Mouse (Mus musculus): ENCODE data around the gene C130050O18Rik. TPM values are rescaled to one million over a fixed set of nuclear protein-coding genes. Genes with fewer than 3 reads are reported as not detected.

C130050O18Rik gene
- polyA plus RNA-seq, 1 experiment from 2014 or later, result 1.6 TPM

DNA sequence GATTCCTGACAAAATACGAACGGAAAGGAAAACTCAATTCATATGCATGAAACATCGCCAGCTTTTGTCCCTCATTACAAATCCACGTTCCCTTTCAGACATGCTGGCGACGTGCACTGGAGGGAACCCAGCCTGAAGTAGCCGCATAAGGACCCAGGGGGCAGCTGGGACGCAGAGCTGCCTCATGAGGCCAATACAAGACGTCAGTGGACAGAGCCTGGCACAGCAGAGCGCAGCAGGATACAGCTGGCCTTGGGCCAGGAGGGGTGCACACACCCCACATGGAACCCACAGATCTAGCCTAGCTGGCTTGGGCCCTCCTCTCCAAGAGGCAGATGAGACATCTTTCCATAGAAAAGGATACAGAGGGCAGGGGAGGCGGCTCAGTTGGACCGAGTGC lies 33.4 kb downstream of the C130050O18Rik start:
- H3K36me3 ChIP-seq (ENCODE audit: control insufficient read depth, insufficient read depth), result no peaks in the 10 kb centered on the region
- H3K27ac ChIP-seq (ENCODE audit: low read length), result no peak overlapping the region
- ATAC-seq (ENCODE audit: low read depth), result no peak
- no peak overlapping the region for H3K9ac ChIP-seq (ENCODE audit: low read depth, low read length)
- no peak overlapping the region for H3K4me2 ChIP-seq (ENCODE audit: low read depth, low read length)
- H3K9me3 ChIP-seq (replicated peaks; ENCODE audit: control insufficient read depth, low read length), result no peaks in the 10 kb centered on the region
- no peaks in the 10 kb centered on the region for H3K27me3 ChIP-seq (ENCODE audit: control insufficient read depth, insufficient read depth, low read depth, low read length)
- H3K4me1 ChIP-seq (ENCODE audit: control insufficient read depth, low read depth, low read length), result no peaks in the 10 kb centered on the region; the same call in 1 of the 2 replicates
- no peak overlapping the region for H3K4me3 ChIP-seq (ENCODE audit: low read depth, low read length)
- 78% methylated on average over 12 of the region's 12 CpGs for WGBS (ENCODE audit: insufficient replicate concordance)

DNA sequence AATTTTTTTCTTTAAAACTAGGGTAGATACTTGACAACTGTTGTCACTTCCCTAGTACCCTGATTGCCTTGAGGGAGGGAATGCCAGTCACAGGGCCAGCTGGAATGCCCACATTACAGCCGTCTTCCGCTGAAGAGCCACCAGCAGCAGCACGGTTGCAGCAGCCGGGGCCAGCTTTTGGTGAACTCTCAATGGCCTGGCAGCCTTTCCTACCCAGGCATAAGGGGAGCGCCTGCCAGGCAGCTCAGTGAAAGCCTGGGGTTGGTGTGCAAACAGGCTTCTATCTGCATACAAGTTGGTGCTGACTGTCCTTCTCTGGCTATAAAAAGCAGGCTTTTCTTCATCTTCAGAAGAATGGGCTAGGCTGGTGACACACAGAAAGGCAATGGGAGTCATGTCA lies 35.4 kb downstream of the C130050O18Rik start:
- Histone ChIP-seq H3K9me3 (replicated peaks; ENCODE audit: control insufficient read depth, low read length) (no peaks in the 10 kb centered on the region), H3K36me3 (ENCODE audit: control insufficient read depth, insufficient read depth) (no peaks in the 10 kb centered on the region), H3K4me3 (ENCODE audit: low read depth, low read length) (no peak overlapping the region), H3K4me2 (ENCODE audit: low read depth, low read length) (no peak overlapping the region), H3K9ac (ENCODE audit: low read depth, low read length) (no peak overlapping the region), H3K4me1 (ENCODE audit: control insufficient read depth, low read depth, low read length) (no peaks in the 10 kb centered on the region; the same call in 1 of the 2 replicates), H3K27ac (ENCODE audit: low read length) (no peak overlapping the region), H3K27me3 (ENCODE audit: control insufficient read depth, insufficient read depth, low read depth, low read length) (no peaks in the 10 kb centered on the region)
- no peak for ATAC-seq (ENCODE audit: low read depth)
- 90% methylated on average over 5 of the region's 5 CpGs for WGBS (ENCODE audit: insufficient replicate concordance)

DNA sequence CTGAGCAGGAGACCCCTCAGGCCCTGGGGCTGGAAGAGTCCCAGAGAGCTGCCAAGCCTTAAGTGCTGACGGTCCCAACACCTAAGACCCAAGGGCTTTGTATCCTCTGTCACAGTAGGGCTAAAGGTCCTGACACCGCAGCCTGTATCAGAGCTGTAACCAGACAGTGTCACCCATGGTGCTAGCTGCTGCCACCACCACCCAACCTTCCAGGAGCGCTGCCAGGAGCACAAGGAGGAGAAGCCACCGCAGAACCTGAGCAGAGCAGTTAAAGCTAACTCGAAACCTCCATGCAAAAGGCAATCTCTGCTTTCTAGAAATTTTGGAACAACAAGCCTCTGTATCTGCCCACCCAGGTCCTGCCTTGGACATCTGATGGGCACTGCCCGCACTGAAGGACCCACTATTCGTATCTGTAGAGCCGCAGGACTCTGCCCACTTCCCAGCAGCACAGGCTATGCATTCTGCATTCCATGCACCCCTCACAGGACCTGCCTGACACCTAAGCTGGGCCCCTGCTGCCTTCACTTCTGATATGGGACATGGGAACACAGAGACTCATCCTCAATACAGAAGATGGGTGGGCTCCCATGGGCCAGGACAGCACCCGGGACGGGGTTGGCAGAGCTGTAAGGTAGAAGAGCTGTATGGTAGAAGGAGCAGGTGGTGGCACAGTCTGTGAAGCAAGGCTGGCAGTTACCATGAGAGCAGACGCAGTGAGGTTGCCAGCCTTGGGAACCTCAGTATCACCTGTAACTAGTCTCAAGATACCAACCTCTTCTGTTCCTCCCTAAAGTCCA lies 36.0 kb downstream of the C130050O18Rik start:
- H3K9ac ChIP-seq (ENCODE audit: low read depth, low read length), result no peak overlapping the region
- H3K4me1 ChIP-seq (ENCODE audit: control insufficient read depth, low read depth, low read length), result no peaks in the 10 kb centered on the region; the same call in 1 of the 2 replicates
- ATAC-seq (ENCODE audit: low read depth), result no peak
- no peak overlapping the region for H3K27ac ChIP-seq (ENCODE audit: low read length)
- WGBS (ENCODE audit: insufficient replicate concordance), result 86% methylated on average over 11 of the region's 11 CpGs
- no peaks in the 10 kb centered on the region for H3K27me3 ChIP-seq (ENCODE audit: control insufficient read depth, insufficient read depth, low read depth, low read length)
- no peak overlapping the region for H3K4me3 ChIP-seq (ENCODE audit: low read depth, low read length)
- no peaks in the 10 kb centered on the region for H3K9me3 ChIP-seq (replicated peaks; ENCODE audit: control insufficient read depth, low read length)
- H3K4me2 ChIP-seq (ENCODE audit: low read depth, low read length), result no peak overlapping the region
- H3K36me3 ChIP-seq (ENCODE audit: control insufficient read depth, insufficient read depth), result no peaks in the 10 kb centered on the region

DNA sequence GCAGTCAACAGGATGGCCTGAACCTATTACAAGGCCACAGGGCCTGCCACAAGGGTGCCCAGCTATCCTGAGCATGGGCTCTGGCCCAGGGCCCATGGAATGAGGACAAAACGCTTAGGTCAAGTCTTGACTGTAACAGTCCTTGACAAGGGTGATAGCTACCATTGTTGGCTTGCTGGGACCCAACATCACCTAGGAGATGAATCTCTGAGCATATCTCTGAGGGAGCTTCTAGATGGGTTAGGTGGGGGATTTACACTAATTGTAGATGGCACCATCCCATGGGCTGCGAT lies 36.6 kb downstream of the C130050O18Rik start:
- H3K9ac ChIP-seq (ENCODE audit: low read depth, low read length), result no peak overlapping the region
- WGBS (ENCODE audit: insufficient replicate concordance), result 85% methylated on average over 2 of the region's 2 CpGs
- no peaks in the 10 kb centered on the region; the same call in 1 of the 2 replicates for H3K4me1 ChIP-seq (ENCODE audit: control insufficient read depth, low read depth, low read length)
- ATAC-seq (ENCODE audit: low read depth), result no peak
- no peaks in the 10 kb centered on the region for H3K27me3 ChIP-seq (ENCODE audit: control insufficient read depth, insufficient read depth, low read depth, low read length)
- H3K9me3 ChIP-seq (replicated peaks; ENCODE audit: control insufficient read depth, low read length), result no peaks in the 10 kb centered on the region
- no peak overlapping the region for H3K27ac ChIP-seq (ENCODE audit: low read length)
- no peak overlapping the region for H3K4me2 ChIP-seq (ENCODE audit: low read depth, low read length)
- no peaks in the 10 kb centered on the region for H3K36me3 ChIP-seq (ENCODE audit: control insufficient read depth, insufficient read depth)
- H3K4me3 ChIP-seq (ENCODE audit: low read depth, low read length), result no peak overlapping the region

DNA sequence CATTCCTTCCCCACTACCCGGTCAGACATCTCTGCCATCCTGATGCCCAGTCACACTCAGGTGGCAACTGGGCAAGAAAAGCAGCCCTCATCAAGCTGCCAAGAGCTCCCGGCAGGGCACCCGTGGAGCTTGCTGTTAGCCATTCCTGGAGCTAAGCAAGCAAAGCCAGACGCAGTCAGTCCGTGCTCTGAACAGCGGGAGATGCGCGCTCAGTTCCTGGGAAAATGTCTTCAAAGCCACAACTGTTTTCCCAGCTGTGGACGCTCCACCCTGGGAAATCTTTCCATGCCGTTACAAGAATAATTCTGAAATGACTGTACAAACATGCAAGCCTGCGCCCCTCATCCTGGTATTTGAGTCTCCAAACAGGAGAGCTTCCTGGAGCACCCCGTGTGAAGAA lies 37.3 kb downstream of the C130050O18Rik start:
- H3K4me2 ChIP-seq (ENCODE audit: low read depth, low read length), result no peak overlapping the region
- H3K9ac ChIP-seq (ENCODE audit: low read depth, low read length), result no peak overlapping the region
- H3K9me3 ChIP-seq (replicated peaks; ENCODE audit: control insufficient read depth, low read length), result no peaks in the 10 kb centered on the region
- ATAC-seq (ENCODE audit: low read depth), result no peak
- no peaks in the 10 kb centered on the region for H3K27me3 ChIP-seq (ENCODE audit: control insufficient read depth, insufficient read depth, low read depth, low read length)
- no peaks in the 10 kb centered on the region; the same call in 1 of the 2 replicates for H3K4me1 ChIP-seq (ENCODE audit: control insufficient read depth, low read depth, low read length)
- H3K4me3 ChIP-seq (ENCODE audit: low read depth, low read length), result no peak overlapping the region
- 78% methylated on average over 12 of the region's 12 CpGs for WGBS (ENCODE audit: insufficient replicate concordance)
- no peak overlapping the region for H3K27ac ChIP-seq (ENCODE audit: low read length)
- H3K36me3 ChIP-seq (ENCODE audit: control insufficient read depth, insufficient read depth), result no peaks in the 10 kb centered on the region

DNA sequence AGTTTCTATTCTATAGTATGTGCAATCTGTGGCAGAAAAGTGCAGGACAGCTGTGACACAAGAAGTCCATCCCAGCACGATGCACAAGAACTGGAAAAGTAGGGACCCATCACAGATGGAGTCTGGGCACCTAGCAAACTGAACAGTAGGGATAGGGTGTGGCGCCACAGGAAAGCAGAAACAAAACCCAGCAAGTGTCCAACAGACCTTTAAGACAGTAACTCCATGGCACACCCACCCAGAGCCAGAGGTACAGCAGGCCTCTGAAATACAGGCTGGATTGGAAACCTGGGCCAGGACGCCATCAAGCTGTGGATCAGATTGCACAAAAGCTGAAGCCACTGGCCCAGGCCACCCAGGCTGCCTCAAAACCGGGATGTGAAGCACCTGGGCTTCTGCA lies 37.9 kb downstream of the C130050O18Rik start:
- Histone ChIP-seq H3K4me3 (ENCODE audit: low read depth, low read length) (no peak overlapping the region), H3K4me2 (ENCODE audit: low read depth, low read length) (no peak overlapping the region), H3K9me3 (replicated peaks; ENCODE audit: control insufficient read depth, low read length) (no peaks in the 10 kb centered on the region), H3K4me1 (ENCODE audit: control insufficient read depth, low read depth, low read length) (no peaks in the 10 kb centered on the region; the same call in 1 of the 2 replicates), H3K36me3 (ENCODE audit: control insufficient read depth, insufficient read depth) (no peaks in the 10 kb centered on the region), H3K9ac (ENCODE audit: low read depth, low read length) (no peak overlapping the region), H3K27me3 (ENCODE audit: control insufficient read depth, insufficient read depth, low read depth, low read length) (no peaks in the 10 kb centered on the region), H3K27ac (ENCODE audit: low read length) (no peak overlapping the region)
- 65% methylated on average over 4 of the region's 4 CpGs for WGBS (ENCODE audit: insufficient replicate concordance)
- no peak for ATAC-seq (ENCODE audit: low read depth)

DNA sequence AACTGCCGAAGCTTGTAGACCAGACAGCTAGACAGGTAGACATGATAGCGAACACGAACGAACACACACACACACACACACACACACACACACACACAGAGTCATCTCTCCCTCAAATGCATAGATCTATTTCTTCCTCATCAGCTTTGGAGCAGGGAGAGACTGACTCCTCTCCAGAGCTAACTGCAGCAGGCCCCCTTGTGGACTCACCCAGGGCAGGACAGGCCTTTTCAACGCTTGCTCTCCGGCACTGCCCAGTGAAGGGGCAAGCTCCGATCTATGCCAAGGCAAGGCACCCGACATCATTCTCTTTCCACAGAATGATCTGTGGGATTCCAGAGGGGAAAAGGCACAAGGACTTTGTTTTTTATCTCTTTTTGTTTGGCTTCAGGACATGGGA lies 40.2 kb downstream of the C130050O18Rik start:
- Histone ChIP-seq H3K36me3 (ENCODE audit: control insufficient read depth, insufficient read depth) (no peaks in the 10 kb centered on the region), H3K4me1 (ENCODE audit: control insufficient read depth, low read depth, low read length) (peaks cover 7% of the 10 kb centered on the region), H3K27ac (ENCODE audit: low read length) (no peak overlapping the region), H3K4me2 (ENCODE audit: low read depth, low read length) (no peak overlapping the region), H3K9me3 (replicated peaks; ENCODE audit: control insufficient read depth, low read length) (no peaks in the 10 kb centered on the region), H3K4me3 (ENCODE audit: low read depth, low read length) (no peak overlapping the region), H3K9ac (ENCODE audit: low read depth, low read length) (no peak overlapping the region), H3K27me3 (ENCODE audit: control insufficient read depth, insufficient read depth, low read depth, low read length) (no peaks in the 10 kb centered on the region)
- WGBS (ENCODE audit: insufficient replicate concordance), result 74% methylated on average over 8 of the region's 8 CpGs
- ATAC-seq (ENCODE audit: low read depth), result no peak

DNA sequence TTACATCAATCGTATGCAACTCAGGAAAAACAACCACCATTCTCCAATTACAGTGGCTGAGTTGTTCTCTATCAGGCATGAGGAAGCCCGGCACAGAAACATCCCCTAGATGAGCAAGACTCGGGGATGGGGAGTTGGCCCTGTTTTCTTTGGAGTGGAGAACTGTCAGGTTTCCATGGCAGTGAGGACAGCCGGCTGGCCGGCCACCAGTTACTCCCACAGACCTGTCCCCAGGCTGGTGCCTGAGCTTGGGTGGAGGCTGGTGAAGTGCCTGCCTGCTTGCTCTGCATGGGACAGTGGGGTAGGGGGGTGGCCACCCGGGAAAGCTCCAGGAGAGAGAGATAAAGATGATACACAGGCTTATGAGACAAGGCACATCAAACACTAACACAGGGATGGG lies 42.9 kb downstream of the C130050O18Rik start:
- Histone ChIP-seq H3K4me2 (ENCODE audit: low read depth, low read length) (no peak overlapping the region), H3K27me3 (ENCODE audit: control insufficient read depth, insufficient read depth, low read depth, low read length) (no peaks in the 10 kb centered on the region), H3K4me3 (ENCODE audit: low read depth, low read length) (no peak overlapping the region), H3K36me3 (ENCODE audit: control insufficient read depth, insufficient read depth) (no peaks in the 10 kb centered on the region), H3K9me3 (replicated peaks; ENCODE audit: control insufficient read depth, low read length) (no peaks in the 10 kb centered on the region), H3K9ac (ENCODE audit: low read depth, low read length) (no peak overlapping the region), H3K27ac (ENCODE audit: low read length) (no peak overlapping the region), H3K4me1 (ENCODE audit: control insufficient read depth, low read depth, low read length) (peaks cover 7% of the 10 kb centered on the region)
- WGBS (ENCODE audit: insufficient replicate concordance), result 71% methylated on average over 6 of the region's 6 CpGs
- ATAC-seq (ENCODE audit: low read depth), result no peak

DNA sequence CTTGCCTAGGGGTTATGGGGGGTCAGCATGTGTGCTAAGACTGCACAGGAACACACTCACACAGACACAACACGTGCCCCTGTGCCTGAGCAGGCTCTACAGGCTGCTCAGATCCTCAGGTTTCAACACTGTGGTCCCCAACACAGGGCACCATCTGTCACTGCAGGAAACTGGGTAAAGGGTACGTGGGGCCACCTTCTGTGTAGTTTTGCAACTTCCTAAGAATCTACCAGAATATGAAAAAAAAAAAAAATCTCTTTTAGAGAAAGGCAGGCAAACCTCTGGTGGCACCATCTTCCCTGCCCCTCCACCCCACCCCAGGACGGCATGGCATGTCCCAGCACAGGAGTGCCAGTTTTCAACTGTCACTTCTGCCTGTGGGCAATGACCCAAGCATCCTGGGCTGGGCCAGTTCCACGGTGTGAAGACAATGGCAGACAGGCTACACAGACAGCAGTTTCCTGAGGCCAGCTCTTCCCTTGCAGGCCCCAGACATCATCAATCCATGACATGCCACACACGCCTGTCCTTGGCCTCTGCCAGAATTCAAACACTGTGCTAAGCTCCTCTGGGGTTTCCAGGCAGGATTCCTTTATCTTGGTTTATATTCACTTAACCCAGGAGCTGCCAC lies 44.2 kb downstream of the C130050O18Rik start:
- Histone ChIP-seq H3K4me2 (ENCODE audit: low read depth, low read length) (no peak overlapping the region), H3K27me3 (ENCODE audit: control insufficient read depth, insufficient read depth, low read depth, low read length) (no peaks in the 10 kb centered on the region), H3K27ac (ENCODE audit: low read length) (peak overlapping the region; percentile 63), H3K9me3 (replicated peaks; ENCODE audit: control insufficient read depth, low read length) (no peaks in the 10 kb centered on the region), H3K36me3 (ENCODE audit: control insufficient read depth, insufficient read depth) (no peaks in the 10 kb centered on the region), H3K9ac (ENCODE audit: low read depth, low read length) (no peak overlapping the region), H3K4me3 (ENCODE audit: low read depth, low read length) (no peak overlapping the region), H3K4me1 (ENCODE audit: control insufficient read depth, low read depth, low read length) (peaks cover 7% of the 10 kb centered on the region)
- 29% methylated on average over 5 of the region's 5 CpGs for WGBS (ENCODE audit: insufficient replicate concordance)
- ATAC-seq (ENCODE audit: low read depth), result peak; percentile 37; the same call in 1 of the 2 replicates

All from liver, embryonic 16.5 days (tissue).